Mouse (Mus musculus): Measurements from ENCODE around the gene Vav1.

DNA sequence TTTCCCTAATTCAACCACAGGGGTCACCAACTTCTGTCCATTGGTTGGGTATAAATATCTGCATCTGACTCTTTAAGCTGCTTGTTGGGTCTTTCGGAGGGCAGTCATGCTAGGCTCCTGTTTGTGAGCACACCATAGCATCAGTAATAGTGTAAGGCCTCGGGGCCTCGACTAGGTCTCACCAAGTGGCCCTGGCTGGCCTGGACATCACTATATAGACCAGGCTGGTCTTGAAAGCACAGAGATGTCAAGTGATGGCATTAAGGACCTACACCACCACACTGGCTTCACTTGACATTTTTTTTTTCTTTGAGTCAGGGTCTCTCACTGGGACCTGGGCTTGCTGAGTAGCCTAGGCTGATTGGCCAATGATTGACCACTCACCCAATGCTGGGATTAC is 20.7 kb upstream of the Vav1 start:
- no peak for TF ChIP-seq BHLHE40 (IDR thresholded peaks at IDR 0.05; ENCODE audit: borderline replicate concordance, low read depth, low read length)
- TF ChIP-seq CTCF (IDR thresholded peaks at IDR 0.05 in 2 of 3, conservative IDR thresholded peaks at IDR 0.05 in 1 of 3; ENCODE audit: control insufficient read depth in 1 of 3, insufficient read depth in 1 of 3, low read depth in 2 of 3, low read length in 3 of 3, poor library complexity in 1 of 3, severe bottlenecking in 1 of 3), result no peak
- no peak for TF ChIP-seq USF2 (IDR thresholded peaks at IDR 0.05; ENCODE audit: borderline replicate concordance in 1 of 2, insufficient read depth in 1 of 2, low read depth in 1 of 2, low read length in 2 of 2)
- no peak for TF ChIP-seq MAZ (IDR thresholded peaks at IDR 0.05; ENCODE audit: low read depth, low read length)
- no peak for TF ChIP-seq TBP (IDR thresholded peaks at IDR 0.05; ENCODE audit: low read depth, low read length)
- TF ChIP-seq EP300 (IDR thresholded peaks at IDR 0.05; ENCODE audit: low read depth in 1 of 2, low read length in 2 of 2), result no peak
- no peak for TF ChIP-seq TCF12 (IDR thresholded peaks at IDR 0.05; ENCODE audit: low read depth, low read length)
- TF ChIP-seq JUND (IDR thresholded peaks at IDR 0.05; ENCODE audit: low read depth, low read length), result no peak
- no peak for TF ChIP-seq POLR2A (IDR thresholded peaks at IDR 0.05; ENCODE audit: control insufficient read depth in 1 of 2, insufficient read depth in 1 of 2, low read depth in 1 of 2, low read length in 2 of 2, poor library complexity in 1 of 2)

Measured in MEL (cell line).